Comparison of ENCODE assay signal across 8 mouse cellular contexts in the genomic region with DNA sequence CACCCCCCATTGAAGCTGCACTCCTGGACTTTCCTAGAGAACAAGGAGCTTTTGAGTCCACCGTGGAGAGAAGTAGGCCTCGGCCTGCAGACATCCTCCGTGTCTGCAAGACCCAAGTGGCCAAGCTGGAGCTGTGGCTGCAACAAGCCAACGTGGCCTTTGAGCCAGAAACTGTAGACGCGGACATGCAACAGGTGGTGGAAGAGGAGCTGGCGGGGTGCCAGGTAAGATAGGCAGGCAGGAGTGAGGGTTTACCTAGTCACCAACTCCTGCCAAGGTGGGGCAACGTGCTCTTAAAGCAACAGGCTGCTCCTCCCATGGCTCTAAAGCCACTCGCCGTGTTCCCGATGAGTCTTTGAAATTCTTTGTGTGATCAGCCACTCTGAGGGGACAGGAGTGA.
DNase-seq lines count a peak whose midpoint lies in the region; ATAC-seq lines count a peak whose summit lies in the region.

No protein-coding gene starts in this region.

- DNase-seq in heart, adult 11 months = peak; percentile 90
- peak; percentile 19 for DNase-seq in cerebellum, adult 9-11 months
- peak; percentile 62 for DNase-seq in kidney, postnatal 14 days
- DNase-seq in skeletal muscle tissue, adult 2 months (ENCODE audit: low read depth, low spot score) = peak; percentile 84
- DNase-seq in embryo, embryonic 11 days = no peak
- no peak for DNase-seq in yolk sac, embryonic 10.5 days (ENCODE audit: low spot score)
- DNase-seq in layer of hippocampus, adult 18-20 months (ENCODE audit: low spot score in 2 of 2) = no peak

- WGBS in heart, embryonic 12.5 days = 83% methylated on average over 11 of the region's 11 CpGs

- H3K4me1 ChIP-seq in heart, embryonic 12.5 days (replicated peaks) = no peaks in the 10 kb centered on the region

- no peak overlapping the region for H3K4me2 ChIP-seq in heart, embryonic 12.5 days

- H3K27me3 ChIP-seq in heart, embryonic 12.5 days (replicated peaks) = no peaks in the 10 kb centered on the region

- peaks cover 3% of the 10 kb centered on the region; the same call in 1 of the 2 replicates for H3K9me3 ChIP-seq in heart, embryonic 12.5 days (replicated peaks)

- no peak overlapping the region for H3K4me3 ChIP-seq in heart, embryonic 12.5 days

- no peak for ATAC-seq in heart, embryonic 12.5 days (ENCODE audit: insufficient number of reproducible peaks, low FRiP score)

- no peak overlapping the region for H3K27ac ChIP-seq in heart, embryonic 12.5 days (ENCODE audit: poor library complexity, severe bottlenecking)

- H3K9ac ChIP-seq in heart, embryonic 12.5 days = no peak overlapping the region

- H3K36me3 ChIP-seq in heart, embryonic 12.5 days = peaks cover 60% of the 10 kb centered on the region

Comparison
In these comparisons a context has a peak if more than half of its experiments do, and no peak if none do; other contexts are left out.
1. DNase-seq: peak in heart, adult 11 months (single experiment), cerebellum, adult 9-11 months (single experiment), kidney, postnatal 14 days (single experiment) and skeletal muscle tissue, adult 2 months (single experiment); none in embryo, embryonic 11 days (single experiment), yolk sac, embryonic 10.5 days (single experiment) and layer of hippocampus, adult 18-20 months (0 of 2).